Mouse (Mus musculus) MEL-GATA-1-ER (cell line): ENCODE data around the gene Wars.
A peak's percentile ranks its signal among the peaks of the same experiment; 100 is the strongest.
"Not testable (repeated sequence)": the region's sequence is repeated elsewhere in the genome, so short reads cannot be mapped to it uniquely, and the experiment has no call there.

Experiments
- DNase-seq: peaks from one replicate; pipeline ENCODE4 v3.0.0-alpha.2; 2012; ENCODE audit warnings: low read depth; ENCODE audit errors: extremely low read depth

Wars gene

DNA sequence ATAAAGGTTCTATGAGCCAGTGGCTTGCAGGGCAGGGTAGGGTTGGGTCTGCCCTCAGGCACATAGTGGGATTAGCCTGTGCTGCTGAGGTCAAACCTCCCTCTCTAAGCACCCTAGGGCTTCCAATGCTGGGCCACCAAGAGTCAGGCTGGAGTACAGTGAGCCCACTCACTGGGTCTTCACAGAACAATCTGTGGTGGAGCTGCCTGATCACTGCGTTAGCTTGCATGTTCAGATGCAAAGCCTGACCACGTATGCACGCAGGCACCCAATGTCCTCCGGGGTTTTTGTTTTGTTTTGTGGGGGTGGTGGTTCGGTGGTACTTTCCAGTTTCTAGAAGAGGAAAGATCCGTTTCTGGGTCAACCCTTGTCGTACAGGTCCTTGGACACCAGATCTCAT is 36.9 kb downstream of the Wars start:
- no peak for DNase-seq

GRCm38 (mm10) chr12:108856186-108856585 is 37.8 kb downstream of the Wars start:
- DNase-seq: no peak

- DNase-seq: no peak
These were observed 38.9 kb downstream of the Wars start for GRCm38 (mm10) chr12:108855081-108855480.

DNA sequence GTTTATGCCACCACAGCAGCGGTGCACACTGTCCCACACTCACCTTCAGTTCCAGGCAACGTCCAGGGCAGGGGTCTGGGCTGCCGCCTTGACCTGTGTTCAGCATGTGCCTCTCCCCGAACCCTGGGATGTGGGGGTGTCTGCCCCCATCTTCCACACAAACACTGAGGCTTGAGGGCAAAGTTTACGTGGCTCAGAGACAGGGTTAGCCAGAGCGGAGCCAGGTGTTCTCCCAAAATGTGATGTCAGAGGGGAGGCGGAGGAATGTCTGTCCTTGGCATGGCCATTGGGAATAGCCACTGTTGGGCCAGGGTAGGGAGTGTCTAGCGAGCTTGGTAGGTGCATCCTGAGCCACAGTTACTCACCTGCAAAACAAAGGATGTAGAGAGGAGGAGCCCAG is 41.2 kb downstream of the Wars start:
- DNase-seq: no peak

DNA sequence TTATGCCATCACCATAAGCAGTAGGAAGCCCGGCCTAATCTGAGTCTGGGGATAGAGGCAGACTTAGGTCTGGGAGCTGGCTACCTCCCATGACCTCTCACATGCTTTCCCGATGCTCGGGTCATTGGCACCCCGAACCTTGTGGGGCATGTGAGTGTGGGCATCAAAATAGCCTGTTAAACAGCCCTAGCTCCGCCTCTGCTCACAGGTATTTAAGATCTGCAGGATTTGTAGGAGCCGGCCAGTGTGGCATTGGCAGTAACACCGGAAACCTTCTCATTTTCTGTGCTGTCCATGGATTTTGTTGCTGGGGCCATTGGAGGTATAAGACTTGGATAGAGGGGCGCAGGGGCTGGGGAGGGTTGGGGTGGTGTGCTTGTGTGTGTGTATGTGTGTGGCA is 43.1 kb downstream of the Wars start:
- no peak for DNase-seq

DNA sequence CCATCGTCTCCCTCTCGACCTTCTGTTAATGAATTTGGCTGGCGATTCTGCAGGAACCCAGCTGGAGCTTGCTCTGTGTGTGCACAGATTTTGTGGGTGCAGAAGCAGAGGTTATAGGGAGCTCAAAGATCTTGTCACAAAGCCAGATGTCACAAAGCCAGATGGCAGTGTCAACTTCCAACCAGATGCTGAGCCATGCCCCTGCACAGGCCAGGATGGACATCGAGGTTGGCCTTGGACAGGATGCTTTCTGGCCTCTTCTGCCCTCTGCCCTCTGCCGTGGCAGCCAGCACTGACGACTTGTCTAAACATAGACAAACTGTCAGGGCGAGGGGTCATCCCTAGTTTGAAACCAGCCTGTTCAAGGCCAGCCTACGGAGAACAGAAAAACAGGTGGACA is 43.8 kb downstream of the Wars start:
- no peak for DNase-seq

- no peak for DNase-seq
These were observed 44.4 kb downstream of the Wars start for GRCm38 (mm10) chr12:108849488-108850022.

- DNase-seq: not testable (repeated sequence)
These were observed 45.9 kb downstream of the Wars start for GRCm38 (mm10) chr12:108848033-108848432.

DNA sequence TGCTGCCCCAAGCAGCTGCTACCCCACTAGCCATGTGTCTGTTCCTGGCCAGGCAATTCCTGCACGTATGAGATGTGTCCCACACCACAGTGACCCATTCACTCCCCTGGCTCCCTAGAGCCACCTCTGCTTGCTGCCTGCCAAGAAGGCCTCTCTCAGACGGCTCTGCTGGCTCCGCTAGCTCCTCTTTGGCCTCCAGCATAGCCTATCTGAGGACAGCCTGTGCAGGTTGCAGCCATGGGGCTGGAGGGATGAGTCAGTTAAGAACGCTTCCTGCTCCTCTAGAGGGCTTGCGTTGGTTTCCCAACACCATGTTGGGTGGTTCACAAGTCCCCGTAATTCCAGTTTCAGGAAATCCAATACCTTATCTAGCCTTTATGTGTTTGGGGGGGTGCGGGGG is 51.3 kb downstream of the Wars start:
- DNase-seq: no peak

DNA sequence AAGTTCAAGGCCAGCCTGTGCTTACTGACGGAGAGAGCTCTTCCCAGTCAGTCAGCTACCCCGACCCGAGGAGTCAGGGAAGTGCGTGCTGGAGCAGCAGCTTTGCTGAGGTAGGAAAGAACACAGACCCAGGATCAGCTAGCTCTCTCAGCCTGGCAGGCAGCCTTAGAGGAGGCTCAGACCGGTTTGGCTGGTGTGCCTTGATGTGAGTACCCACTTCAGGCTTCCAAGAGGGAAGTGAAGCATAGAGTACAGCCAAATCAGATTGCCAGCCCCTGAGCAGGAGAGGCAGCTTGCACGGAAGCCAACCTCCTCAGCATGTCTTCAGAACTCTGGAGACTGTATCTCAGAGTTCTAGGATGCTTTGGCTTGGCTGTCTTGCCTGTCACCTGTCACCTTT is 52.8 kb downstream of the Wars start:
- DNase-seq: no peak

DNA sequence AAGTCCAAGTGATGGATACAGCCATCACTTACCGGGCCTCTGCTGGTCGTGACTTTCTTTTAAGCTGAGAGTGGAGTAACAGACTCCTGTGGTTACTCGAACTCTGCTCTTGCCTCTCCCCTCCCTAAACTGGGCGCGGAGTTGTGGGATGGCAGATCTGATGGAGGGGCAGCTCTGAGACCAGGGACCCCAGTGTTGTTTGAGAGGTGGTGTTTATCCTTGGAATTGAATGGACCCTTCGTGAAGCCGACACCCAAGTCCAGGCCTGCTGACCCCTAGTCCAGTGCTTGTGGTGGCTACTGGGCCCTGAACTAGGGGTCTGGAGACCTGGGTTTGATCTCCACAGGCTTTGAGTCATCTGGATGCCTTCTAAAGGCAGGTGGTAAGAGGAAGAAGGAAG is 57.3 kb downstream of the Wars start:
- DNase-seq: peak; percentile 5

- peak; percentile 76 for DNase-seq
These were observed 58.0 kb downstream of the Wars start, which contains the start of the genes Slc25a29 and Slc25a47 for GRCm38 (mm10) chr12:108835840-108836409. TSS of gene Slc25a29 (minus strand) at chr12:108835883. TSS of gene Slc25a47 (plus strand) at chr12:108836046.

DNA sequence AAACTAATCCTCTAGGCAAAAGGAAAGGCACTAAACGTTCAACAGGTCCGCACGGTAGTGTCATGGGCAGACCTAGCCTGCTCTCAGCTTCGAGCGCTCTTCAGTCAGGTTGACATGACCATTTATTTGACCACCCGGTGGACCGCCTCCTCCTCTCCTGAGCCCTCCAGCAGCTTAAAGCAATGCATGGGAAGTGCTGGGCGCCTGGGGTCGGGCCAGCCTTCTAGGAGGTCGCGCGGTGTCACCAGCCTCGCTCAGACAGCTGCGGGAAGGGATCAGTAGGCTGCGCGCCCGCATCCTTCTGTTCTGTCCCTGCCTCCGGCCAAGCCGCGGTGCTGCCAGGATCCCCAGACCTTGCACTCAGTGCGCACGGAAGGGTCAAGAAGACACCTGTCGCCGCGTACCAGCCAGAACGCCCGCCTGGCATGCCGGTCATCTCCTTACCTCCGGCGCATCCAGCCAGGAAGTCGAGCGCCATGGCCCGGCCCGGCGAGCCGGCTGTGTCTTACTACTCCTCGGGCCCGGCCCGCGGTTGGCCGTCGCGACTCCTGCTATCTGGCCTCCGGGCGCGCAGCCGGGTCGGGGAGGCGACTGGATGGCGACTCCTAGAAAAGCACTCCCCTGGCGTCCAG is 58.6 kb downstream of the Wars start:
- no peak for DNase-seq

DNA sequence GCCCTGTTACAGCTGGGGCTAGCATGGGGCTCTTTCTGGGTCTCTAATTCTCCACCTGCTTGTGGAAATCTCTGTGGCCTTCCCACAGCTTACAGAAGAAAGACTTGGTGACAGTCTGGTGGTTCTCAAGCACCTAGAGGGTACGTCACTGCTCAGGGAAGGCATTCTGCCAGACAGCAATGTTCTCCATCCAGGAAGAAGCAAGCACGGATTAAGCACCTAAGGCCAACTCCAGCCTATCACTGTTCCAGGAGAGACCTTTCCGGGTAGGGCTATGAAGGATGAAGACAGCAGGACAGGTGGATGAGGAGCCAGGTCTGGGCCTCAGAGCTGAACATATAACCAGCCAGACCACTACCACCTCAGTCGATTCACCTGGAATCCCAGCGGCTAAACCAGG is 59.2 kb downstream of the Wars start:
- DNase-seq: no peak

GRCm38 (mm10) chr12:108834337-108834736 is 59.6 kb downstream of the Wars start:
- DNase-seq: no peak

- no peak for DNase-seq
These were observed 60.6 kb downstream of the Wars start for GRCm38 (mm10) chr12:108833408-108833807.

- no peak for DNase-seq
These were observed 61.1 kb downstream of the Wars start for GRCm38 (mm10) chr12:108832851-108833250.

- DNase-seq: no peak
These were observed 61.9 kb downstream of the Wars start for GRCm38 (mm10) chr12:108831966-108832643.

- no peak for DNase-seq
These were observed 63.6 kb downstream of the Wars start for GRCm38 (mm10) chr12:108830358-108830757.

DNA sequence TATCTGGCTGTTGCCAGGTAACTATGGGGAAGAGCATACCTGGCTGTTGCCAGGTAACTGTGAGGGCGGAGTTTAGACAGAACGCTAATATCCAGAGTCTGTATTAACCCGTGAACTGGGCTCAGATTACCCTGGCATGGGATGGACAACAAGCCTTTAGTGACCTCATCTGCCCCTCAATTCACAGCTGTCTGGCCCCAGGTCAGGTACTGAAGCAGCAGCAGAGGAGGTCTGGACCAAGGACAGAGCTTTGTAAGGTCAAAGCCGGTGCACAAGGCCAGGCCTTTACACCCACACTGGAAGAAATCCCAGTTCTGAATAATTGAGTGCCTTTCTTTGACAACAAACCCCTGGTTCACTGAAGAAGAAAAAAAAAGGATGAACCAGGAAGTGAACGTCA is 64.3 kb downstream of the Wars start:
- no peak for DNase-seq

DNA sequence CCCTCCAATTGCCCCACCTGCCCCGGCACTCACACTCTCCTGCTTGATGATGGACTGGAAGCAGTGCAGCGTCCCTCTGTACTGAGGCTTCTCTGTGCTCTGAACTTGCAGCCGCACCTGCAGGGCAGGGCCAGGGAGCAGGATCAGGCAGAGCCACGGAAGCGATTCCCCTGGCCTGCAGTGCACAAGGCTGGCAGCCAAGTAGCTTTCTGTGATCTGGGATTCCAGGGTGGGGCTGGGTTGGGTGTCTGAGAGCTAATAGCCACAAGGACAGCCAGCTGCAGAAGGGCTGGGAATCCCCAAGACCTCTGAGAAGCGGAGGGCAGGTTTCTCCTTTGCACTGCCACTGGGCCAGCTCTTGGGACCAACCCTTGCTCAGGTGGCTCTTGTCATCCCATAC is 66.3 kb downstream of the Wars start:
- no peak for DNase-seq

DNA sequence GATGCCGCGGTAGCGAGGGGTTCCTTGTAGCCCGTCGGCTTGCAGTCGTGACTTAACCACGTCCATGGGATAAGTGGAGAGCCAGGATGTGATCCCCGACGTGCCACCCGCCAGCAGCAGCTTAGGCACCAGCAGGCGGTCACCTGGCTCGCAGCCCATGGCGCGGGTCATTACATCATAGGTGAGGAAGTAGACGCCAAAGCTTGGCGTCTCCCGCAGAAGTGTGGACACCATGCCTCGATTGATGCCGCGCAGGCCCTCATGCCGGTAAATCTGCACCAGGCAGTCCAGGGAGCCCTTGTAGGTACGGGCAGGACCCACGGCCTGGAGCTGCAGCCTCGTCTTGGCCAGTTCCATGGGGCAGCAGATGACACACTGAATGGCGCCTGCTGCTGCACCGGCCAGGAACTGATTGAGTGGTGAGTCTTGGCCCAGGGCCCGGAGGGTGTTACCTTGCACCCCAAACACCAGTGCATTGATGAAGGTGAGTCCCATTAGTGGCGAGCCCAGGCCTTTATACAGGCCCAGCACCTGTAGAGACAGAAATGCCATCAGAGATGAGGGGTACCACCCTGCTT is 66.9 kb downstream of the Wars start:
- no peak for DNase-seq
